In genomic region chr3:79083030-79083429, GRCm38 (mm10) we compare ENCODE assay signal across 15 mouse cellular contexts.
"Had no signal": no experiment of that assay in that cellular context is flagged by ENCODE, and none has a peak within 500 bp of the region (broad histone marks: within the 10 kb centered on the region; RNA-seq: fewer than 3 reads in every experiment).

No protein-coding gene starts in this region.

- H3K27me3 ChIP-seq: neural tube, embryonic 15.5 days; stomach, embryonic 15.5 days had no signal

- H3K9ac ChIP-seq: neural tube, embryonic 15.5 days; stomach, embryonic 15.5 days had no signal

- H3K4me2 ChIP-seq: neural tube, embryonic 15.5 days; stomach, embryonic 15.5 days had no signal

- H3K4me3 ChIP-seq: neural tube, embryonic 15.5 days; stomach, embryonic 15.5 days had no signal

- H3K9me3 ChIP-seq: neural tube, embryonic 15.5 days; stomach, embryonic 15.5 days had no signal

- H3K4me1 ChIP-seq: neural tube, embryonic 15.5 days; stomach, embryonic 15.5 days had no signal

- H3K27ac ChIP-seq: neural tube, embryonic 15.5 days; stomach, embryonic 15.5 days; stomach, postnatal 0 days had no signal

- DNase-seq: retina, postnatal 1 day; right cerebral cortex, adult 18-20 months; right cerebral cortex, postnatal 14 days; right cerebral cortex, postnatal 25 days; right cerebral cortex, postnatal 4 days; spleen, adult 18-20 months; thymus, adult 18-20 months; thymus, adult 2 months; thymus, postnatal 14 days; thymus, postnatal 25 days; thymus, postnatal 36 days; thymus, postnatal 4 days had no signal
